Mouse (Mus musculus) heart, adult 11 months (tissue): ENCODE measurements at regions not wholly inside any gene's neighbourhood (a gene's known extent, or its start where the extent isn't known, plus 50 kb on each side); places are given as distances from the start of the nearest gene placed in this dataset.

Source experiments
- DNase-seq: peaks from one replicate; pipeline ENCODE4 v3.0.0; 2022

DNA sequence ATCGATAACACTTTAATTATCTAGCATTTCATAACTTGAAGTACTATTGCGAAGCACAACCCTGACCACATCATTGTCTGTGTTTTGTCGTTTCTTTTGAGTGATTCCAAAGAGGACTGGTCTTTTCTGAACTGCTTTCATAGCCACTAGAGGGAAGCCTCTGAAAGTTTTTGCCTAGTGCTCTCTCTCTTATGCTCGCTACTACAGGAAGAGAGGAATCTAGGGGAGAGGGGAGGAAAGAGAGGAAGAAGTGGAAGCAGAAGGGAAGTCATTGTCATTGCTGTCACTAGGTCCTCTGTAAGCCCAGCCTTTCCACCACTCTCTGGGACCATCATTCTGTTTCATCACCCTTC, 217.1 kb upstream of the Kif2a start:
- no peak for DNase-seq

DNA sequence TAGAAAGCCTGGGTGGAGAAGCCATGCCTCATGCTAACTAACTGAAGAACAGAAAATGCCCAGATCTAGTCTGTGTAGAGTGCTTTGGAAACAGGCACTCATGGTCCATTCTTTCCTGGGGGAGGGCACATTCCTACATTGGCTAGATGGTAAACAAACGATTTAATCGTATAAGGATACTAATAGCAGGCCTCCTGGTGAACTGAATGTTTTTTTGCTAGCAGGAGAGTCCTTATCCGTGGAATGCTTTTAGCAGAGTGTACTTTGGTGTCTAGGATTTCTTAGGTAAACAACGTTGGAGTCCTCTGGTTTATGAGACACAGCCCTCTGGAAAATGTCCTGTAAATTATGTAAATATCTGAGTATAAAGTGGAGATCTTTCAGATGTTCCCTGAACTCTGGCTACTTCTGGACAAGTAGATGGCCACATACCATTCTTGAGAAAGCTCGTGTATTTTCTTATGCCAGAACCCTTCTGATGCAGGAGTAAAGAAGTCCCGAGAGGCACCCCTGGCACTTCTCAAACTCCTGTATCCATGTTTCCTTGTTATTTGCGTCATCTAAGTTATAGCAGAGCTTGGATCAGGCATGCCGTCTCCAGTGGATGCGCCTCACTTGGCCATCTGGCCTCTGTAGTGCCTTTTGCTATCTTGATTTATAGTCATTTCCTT, 216.6 kb upstream of the Kif2a start:
- no peak for DNase-seq

DNA sequence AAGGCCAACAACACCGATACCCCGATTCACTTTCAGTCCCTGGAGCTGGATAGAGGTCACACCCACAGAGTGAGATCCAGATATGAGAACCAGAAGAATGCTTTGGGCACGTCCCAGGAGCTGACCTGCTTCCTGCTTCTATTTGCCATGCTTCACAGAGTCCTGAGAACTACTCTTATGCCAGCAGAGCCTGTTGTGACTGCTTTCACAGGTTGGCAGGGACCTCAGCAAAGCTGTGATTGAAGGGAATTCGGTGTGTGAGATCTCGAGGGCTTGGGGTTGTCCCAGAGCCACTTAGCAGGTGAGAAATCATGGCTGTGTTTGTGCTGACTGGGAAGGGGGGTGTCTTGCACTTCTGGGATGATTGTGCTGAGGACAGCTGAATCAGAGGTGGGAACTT, 197.5 kb upstream of the Kif2a start:
- DNase-seq, result peak; percentile 81

DNA sequence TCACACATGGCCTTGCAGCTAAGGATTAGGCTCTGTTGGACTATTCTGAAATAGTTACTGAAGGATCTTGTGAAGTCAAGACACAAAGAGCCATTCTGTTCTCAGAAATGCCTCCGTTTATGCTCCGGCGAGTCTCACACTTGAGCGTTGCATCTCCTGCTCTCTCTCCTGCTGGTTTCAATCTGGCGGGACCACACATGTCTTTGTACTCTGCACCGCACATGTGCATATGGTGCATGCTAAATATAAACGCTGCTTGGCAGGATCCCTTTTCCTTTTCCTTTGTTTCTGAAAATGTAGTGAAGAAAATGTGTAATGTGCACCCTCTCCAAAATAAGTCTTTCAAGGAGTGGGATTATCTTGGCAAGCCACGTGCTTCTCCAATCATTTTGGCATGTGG, 196.4 kb upstream of the Kif2a start:
- DNase-seq, result peak; percentile 21

DNA sequence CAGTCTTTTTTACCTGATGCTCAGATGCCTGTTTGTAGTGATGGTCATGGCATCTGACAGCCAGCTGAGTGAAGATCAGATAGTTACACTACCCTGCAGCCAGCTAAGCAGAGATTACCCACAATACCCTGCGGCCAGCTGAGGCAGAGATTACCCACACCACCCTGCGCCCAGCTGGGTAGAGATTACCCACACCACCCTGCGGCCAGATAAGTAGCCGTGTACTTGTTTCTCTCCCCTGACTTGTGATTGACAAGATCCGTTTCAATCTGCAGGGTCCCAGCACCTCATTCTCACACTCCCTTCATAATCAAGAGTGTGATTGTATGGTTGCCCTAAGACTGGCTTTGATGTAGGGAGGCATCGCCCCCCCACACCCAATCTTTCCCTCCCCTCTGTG, 195.9 kb upstream of the Kif2a start:
- peak; percentile 61 for DNase-seq

DNA sequence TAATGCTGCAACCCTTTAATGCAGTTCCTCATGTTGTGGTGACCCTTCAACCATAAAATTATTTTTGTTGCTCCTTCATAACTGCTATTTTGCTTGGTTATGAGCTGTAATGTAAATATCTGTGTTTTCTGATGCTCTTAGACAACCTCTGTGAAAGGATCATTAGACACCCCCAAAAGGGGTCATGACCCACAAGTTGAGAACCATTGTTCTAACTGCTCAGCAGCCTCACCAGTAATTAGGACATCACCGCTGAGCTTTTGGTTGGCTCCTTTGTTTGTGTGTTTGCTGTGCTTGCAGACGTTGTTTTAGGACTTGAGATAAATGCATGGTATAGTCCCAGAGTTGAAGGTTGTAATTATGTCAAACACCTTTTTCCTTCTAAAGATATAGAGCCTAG, 191.4 kb upstream of the Kif2a start:
- peak; percentile 28 for DNase-seq

DNA sequence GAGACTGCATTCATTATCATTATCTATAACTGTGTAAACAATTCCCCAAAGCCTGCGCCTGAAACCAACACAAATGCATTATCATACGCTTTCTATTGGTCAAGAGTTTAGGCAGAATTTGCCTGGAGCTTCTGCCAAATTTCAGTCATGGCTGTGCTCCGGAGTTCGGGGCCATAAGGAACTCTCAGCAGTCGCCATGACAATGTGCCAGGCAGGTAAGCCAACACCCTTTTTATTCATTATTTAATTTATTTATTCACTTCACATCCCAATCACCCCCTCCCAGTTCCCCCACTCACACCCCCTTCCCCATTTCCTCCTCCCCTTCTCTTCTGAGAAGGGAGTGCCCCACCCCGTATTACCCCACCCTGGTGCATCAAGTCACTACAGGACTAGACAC, 188.8 kb upstream of the Kif2a start:
- DNase-seq, result peak; percentile 15

DNA sequence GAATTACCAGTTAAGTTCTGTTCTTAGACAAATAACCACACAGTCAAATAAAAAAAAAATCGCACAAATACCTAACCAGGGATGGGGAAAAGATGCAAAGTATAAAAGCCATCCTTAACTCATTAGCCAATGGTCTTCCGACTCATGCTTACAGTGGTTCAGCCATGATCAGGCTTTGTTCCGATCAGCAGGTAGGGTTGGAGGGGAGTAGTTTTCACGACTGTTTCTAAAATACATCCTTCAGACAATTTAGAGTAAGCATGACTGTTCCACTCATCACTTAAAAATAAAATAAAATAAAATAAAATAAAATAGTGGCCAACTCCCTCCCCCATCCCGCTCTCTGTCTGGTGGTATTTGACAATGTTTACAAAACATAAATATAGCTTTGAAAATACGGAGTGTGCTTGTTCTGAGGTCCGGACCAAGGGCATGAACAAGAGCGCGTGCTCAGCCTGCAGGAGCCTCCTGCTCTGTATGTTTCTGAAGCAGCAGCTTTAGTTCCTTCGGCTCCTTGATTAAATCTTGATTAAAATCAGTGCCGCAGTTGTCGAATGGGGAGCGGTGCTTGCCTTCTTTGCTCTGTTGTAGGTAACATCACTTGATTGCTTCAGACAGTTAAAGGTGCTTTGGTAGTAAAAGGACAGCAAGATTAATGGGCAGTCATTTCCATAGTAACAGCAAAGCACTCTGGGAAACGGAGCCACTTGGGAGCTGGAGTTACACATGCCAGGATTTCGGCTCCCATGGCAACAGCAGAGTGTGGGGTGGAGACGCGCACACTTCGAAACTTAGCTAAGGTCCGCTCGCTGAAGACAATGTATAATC, 185.6 kb upstream of the Kif2a start:
- peak; percentile 92 for DNase-seq

DNA sequence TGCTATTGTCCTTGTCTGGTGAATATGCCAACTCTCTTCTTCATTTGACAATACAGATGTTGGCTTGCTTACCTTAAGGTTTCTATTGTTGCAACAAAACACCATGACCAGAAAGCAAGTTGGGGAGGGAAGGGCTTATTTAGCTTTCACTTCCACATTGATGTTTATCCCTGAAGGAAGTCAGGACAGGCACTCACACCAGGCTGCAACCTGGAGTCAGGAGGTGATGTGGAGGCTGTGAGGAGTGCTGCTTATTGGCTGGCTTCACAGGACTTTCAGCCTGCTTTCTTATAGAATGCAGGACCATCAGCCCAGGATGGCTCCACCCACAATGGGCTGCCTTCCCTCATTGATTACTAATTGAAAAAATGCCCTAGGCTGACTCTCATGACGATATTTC, 177.9 kb upstream of the Kif2a start:
- peak; percentile 45 for DNase-seq

DNA sequence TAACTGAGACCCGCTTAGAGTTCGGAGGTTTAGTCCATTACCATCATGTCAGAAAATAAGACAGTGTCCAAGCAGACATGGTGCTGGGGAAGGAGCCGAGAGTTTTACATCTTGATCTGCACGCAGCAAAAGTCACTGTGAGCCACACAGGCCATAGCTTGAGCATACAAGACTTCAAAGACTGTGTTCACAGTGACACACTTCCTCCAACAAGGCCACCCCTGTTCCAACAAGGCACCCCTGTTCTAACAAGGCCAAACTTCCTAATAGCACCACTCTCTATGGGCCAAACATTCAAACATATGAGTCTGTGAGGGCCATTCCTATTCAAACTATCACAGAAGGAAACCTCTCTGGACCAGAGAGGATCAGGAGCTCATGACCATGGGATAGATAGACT, 171.5 kb upstream of the Kif2a start:
- DNase-seq, result peak; percentile 73

DNA sequence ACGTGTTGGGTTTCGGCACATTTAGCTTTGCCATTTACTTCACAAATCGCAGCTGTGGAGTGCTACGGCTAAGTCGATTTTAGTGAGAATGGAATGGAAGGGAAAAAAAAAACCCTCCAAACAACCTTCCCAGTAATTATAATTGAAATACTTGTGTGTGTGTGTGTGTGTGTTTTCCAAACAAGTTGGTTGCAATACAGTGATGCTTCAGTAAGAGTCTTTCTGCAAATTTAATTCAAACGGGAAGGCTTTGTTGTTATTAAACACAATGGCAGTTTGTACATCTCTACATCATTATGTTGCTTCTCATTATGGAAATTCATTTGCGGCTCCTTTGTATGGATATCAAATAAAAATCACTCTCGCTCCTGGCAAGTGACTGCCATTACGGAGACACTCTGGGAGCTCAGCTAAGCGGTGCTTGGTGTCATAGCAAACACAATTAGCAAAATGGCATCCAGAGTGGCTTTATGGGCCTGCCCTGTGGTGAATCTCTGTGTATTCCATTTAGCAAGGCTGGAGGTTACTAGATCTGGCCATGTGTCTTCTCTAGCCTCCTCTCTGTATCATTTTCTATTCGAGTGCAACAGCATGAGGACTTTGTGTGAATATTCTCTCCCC, 165.4 kb upstream of the Kif2a start:
- DNase-seq, result peak; percentile 31

DNA sequence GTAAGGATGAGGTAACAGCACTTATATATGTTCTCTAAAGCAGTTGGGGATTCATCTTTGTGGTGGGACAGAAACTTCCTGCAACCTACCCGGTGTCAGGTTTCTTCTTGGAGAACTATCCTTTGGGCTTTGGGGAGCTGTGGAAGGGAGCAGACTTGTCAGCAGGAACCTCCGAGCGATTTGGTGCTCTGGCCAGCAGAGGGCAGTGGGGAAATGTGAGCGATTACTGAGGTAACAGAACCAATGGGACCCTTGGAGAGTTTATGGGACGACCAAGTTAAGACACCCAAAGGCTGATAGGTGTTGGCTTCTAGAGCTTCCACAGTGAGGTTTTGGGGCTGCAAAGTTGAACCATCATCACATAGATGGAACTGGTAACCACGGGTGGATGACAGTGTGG, 160.6 kb upstream of the Kif2a start:
- DNase-seq, result peak; percentile 86

DNA sequence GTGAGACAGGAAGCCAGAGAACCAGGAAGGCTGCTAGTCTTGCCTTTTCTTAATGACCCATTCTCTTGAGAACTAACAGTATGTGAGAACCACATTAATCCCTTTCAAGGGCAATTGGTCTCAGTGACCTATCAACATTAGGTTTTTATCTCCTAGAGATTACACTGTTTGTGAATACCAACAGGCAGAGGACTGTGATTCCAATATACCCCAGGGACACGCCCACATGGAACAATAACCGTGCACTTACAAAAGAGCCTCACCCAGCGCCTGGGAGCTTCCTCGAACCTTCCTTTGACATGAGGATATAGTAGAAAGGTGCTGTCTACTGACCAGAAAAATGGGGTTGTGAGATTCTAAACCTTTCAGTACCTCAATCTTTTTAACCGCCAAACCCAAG, 157.6 kb upstream of the Kif2a start:
- DNase-seq, result peak; percentile 9

DNA sequence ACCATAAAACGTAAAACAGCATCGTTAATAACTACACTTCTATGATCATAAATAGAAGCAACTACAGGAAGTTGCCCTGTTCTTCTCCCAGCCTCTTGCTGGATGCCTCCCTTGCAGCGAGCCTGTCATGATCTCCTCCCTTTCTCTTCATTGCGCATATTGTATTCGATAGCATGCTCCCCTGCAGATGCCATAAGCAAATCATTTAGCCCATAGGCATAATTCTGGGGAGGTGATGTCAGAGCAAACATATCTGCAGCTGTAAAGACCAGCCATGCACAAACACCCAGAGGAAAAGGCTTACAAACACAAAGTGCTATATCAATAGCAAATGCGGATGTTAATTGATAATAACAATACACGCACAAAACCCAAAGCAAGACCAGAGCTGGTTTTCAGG, 155.7 kb upstream of the Kif2a start:
- no peak for DNase-seq

DNA sequence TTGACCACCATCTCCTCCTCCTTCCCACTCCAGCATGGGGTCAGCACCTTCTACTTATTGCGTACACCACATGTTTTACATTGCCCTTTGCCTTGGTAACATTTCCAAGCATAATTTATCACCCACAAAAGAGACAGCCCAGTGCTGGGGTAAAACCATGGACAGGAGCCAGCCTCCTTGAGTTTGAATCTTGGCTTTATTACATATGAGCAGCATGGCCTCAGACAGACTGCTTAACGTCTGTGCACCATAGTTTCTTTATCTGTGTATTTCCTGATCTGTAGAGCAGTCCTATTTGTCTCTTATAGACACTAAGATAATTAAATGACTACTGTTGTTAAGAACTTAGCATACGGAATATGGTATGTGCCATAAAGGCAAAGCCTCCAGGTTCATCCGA, 154.0 kb upstream of the Kif2a start:
- peak; percentile 37 for DNase-seq

DNA sequence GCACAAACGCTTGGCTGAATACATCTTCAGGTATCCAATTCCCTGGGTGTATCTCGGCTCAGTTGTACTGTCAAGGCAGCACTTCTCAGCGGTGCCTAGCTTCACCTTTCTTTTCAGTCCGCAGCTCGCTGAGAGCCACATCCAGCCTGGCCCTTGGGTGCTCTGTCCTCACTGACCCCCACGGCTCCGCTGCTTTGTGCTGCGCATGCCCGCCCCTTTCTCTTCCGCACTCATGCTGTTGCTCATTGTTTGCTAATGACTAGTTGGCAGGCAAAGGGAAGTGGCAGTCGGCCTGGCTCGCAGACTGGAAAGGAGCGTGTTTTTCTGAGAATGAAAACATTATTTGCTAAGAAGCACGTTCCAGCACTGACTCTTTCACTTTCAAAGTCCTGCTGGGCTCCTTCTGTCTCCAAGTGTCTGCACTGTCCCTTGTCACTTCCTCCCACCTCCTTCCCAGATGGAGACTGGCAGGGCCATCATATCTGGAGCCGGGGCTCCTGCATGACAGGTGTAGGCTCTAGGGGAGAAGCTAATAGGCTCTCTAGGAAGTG, 146.7 kb upstream of the Kif2a start:
- DNase-seq, result peak; percentile 92

DNA sequence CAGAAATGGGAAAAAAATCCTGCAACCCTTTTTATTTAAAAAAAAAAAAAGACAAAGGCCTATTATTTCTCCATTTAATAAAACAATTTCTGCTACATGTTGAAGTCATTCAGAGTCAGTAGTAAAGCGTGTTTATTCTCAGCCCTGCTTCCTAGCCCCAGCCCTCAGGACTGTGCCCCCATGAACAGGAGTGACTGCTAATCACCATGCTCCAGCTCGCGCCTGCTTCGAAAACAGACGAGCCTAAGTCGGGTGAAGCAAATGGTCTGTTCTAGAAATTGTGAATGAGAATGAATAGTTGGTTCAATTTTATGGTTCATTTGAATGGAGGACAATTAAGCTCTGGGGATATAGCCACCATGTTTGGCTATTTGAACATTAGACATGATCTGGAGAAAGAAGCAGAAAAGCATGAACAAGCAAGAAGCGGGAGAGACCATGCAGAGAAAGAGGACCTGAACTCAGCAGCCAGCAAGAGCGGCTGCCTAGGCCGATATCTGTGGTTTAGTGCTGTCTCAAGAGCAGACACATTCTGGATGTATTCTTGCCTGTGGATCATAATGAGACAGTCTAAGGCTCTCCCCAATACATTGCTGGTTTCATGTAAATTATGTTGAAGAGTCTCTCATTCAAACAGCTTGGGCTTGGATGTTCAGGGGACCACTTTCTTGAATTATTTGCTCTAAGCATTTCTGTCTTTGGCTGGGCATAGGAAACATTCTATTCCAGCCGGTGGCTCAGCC, 146.1 kb upstream of the Kif2a start:
- no peak for DNase-seq

DNA sequence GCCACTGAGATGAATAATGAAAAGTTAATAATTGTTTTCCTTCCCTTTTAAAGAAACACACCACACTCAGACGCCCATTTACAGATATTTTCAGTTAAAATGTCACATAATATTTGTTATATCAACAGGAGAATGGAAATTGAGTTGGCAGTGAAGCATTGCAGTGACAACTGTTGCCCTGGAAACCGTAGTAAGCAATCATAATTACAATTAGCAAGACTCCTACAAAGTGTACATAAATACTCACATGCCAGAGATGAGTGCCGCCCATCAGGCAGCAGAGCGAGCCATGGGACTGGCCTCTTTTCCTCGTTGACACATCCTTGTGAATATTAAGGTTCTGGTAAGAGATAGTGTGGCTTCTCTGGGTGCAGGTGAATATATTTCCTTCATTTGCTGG, 129.6 kb upstream of the Kif2a start:
- DNase-seq, result no peak

DNA sequence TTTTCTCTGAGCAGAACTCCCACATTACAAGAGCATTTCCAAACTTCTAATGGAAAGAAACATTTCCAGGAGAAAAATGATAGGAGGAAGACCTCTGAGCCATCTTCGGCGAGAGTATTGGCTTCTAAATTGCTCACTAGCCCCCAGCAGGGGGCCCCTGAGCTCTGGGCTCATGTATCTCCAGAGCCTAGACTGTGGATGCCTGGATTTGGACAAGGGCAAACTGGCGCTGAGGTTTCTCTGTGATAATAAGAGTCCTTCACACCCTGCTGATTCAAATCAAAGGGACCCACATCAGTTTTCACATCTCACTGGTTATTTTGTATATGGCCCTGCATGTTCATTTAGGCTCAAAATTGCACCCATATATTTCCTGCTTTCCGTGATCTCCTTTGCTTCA, 119.3 kb upstream of the Kif2a start:
- peak; percentile 57 for DNase-seq

DNA sequence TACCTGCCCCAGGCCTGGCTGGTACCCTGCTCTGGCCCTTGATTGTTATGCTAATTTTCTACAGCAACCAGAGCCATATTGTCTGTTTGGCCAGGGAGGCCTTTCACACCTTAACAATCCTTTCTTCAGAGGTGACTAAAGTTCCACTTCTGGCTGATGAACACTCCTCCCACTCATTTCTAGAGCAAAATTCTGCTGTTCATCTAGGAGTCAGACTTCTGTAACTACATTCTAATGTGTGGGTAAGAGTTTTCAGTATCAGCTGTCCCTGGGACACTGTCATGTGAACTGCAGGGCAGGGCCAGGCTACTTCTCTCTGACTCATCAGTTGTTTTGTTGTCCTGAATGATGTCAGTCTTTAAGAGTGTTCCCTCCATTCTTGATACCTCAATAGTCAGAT, 112.2 kb upstream of the Kif2a start:
- DNase-seq, result peak; percentile 7

DNA sequence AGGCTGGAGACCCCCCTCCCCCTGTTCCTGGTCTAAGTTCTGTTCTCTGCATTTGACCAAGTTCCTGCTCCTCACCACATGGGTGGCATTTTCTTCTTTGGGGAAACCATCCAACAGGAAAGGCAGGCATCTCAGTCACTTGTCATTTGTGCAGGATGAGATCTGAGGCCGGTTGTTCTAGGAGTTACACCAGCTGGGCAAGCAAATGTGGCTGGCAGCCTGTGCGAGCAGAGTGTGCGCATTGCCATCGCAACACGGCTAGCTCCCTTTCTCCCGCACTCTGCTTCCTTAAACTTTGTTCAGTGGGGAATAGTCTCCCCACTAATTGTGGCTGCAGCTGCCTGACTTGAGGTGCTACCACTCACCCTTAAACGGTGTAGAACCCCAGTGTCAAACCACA, 104.7 kb upstream of the Kif2a start:
- DNase-seq, result no peak

DNA sequence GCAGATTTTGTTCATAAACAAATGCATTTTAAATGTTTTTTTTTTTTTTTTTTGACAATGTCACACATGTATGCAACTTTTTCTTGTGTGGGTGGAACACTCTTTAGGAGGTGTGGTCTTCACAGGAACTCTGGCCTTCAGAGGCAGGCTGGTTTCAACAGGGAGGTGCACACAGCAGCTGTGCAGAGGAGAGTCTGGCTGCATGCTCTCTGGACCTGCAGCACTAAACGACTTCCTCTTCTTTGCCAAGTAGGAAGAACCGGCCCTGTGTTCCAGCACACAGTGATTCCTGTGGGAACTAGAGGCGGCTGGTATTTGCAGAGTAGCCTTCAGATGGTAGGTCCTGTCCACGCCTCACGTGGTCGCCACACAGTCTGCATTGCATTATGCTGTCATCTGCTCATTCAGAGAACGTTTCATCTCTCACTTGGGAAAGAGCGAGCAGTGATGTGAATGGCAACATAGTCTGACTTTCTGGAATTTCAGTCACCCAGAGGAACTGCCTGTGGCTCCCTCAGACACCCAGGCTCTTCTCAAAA, 102.3 kb upstream of the Kif2a start:
- DNase-seq, result no peak
